Mouse (Mus musculus) stomach, postnatal 0 days (tissue): ENCODE data around the gene Trpm3. TPM values are rescaled to one million over a fixed set of nuclear protein-coding genes. Genes with fewer than 3 reads are reported as not detected.
"Not testable (repeated sequence)": the region's sequence is repeated elsewhere in the genome, so short reads cannot be mapped to it uniquely, and the experiment has no call there.

Source experiments
- ATAC-seq: fragments of 200-750 bp; cut with Nextera tagmentation; 2 replicates; pipeline ENCODE4 v1.8.0; 2017; ENCODE audit not compliant: low FRiP score, low TSS enrichment
- DNase-seq: peaks from one replicate; pipeline ENCODE4 v3.0.0-alpha.2; 2016; ENCODE audit warnings: low spot score
- H3K27ac ChIP-seq: fragments of 300-500 bp; sonication (generic); replicated peaks from 2 replicates; pipeline ENCODE4 v1.5.1; 2014; ENCODE audit warnings: mild to moderate bottlenecking, control low read depth
- H3K27me3 ChIP-seq: fragments of 300-500 bp; sonication (generic); 2 replicates; pipeline ENCODE4 v1.6.1; 2014; ENCODE audit warnings: low read length; ENCODE audit not compliant: control insufficient read depth, insufficient read depth
- H3K36me3 ChIP-seq: fragments of 300-500 bp; sonication (generic); 2 replicates; pipeline ENCODE4 v1.6.1; 2014; ENCODE audit warnings: low read length, mixed read lengths; ENCODE audit not compliant: control insufficient read depth, insufficient read depth
- H3K4me1 ChIP-seq: fragments of 300-500 bp; sonication (generic); replicated peaks from 2 replicates; pipeline ENCODE4 v1.6.1; 2014; ENCODE audit warnings: antibody characterized with exemption; ENCODE audit not compliant: control insufficient read depth, insufficient read depth
- H3K4me2 ChIP-seq: fragments of 300-500 bp; sonication (generic); replicated peaks from 2 replicates; pipeline ENCODE4 v1.6.1; 2014; ENCODE audit warnings: low read depth, mild to moderate bottlenecking, control low read depth, moderate library complexity
- H3K4me3 ChIP-seq: fragments of 300-500 bp; sonication (generic); 2 replicates; pipeline ENCODE4 v1.5.1; 2014; ENCODE audit warnings: low read depth, low read length, control low read depth
- H3K9ac ChIP-seq: fragments of 300-500 bp; sonication (generic); 2 replicates; pipeline ENCODE4 v1.6.1; 2014; ENCODE audit warnings: mild to moderate bottlenecking, low read length, control low read depth, mixed read lengths
- H3K9me3 ChIP-seq: fragments of 300-500 bp; sonication (generic); 2 replicates; pipeline ENCODE4 v1.6.1; 2016; ENCODE audit warnings: low read length; ENCODE audit not compliant: control insufficient read depth
- CTCF ChIP-seq: IDR thresholded peaks from 2 replicates; pipeline ENCODE4 v1.5.1; 2016; ENCODE audit warnings: antibody characterized with exemption, low read depth, mild to moderate bottlenecking, moderate library complexity
- EP300 ChIP-seq: optimal IDR thresholded peaks from 2 replicates; pipeline ENCODE3; 2016; ENCODE audit warnings: antibody characterized with exemption
- WGBS: fragments of 180-500 bp; shearing (Covaris S2); extraction: QIAGEN DNeasy Blood & Tissue Kit; methylation state at CpG from one replicate; pipeline ENCODE4 v1.1.7; 2014; 5-methylcytosine and 5-hydroxymethylcytosine counted together
- polyA plus RNA-seq: library from polyadenylated mRNA; unstranded; fragments of >200 nt; fragmentation: Nextera tagmentation; extraction: Ambion mirVana; gene quantifications from 2 replicates; pipeline ENCODE4 v1.2.1, GENCODE M21; 2015

The Trpm3 gene
- polyA plus RNA-seq, 1 experiment from 2014 or later: 0.33 TPM

GRCm38 (mm10) chr19:22842697-22843096 is 703.9 kb downstream of the Trpm3 start:
- DNase-seq (no peak), ATAC-seq (no peak)
- Histone ChIP-seq H3K4me2 (no peak overlapping the region), H3K4me1 (no peaks in the 10 kb centered on the region), H3K9ac (no peak overlapping the region), H3K27me3 (no peaks in the 10 kb centered on the region), H3K4me3 (no peak overlapping the region), H3K36me3 (no peaks in the 10 kb centered on the region), H3K27ac (no peak overlapping the region), H3K9me3 (no peaks in the 10 kb centered on the region)
- no peak for TF ChIP-seq CTCF
- no peak for TF ChIP-seq EP300
- 93% methylated on average over 2 of the region's 2 CpGs for WGBS

- 53% methylated on average over 12 of the region's 12 CpGs for WGBS
Measured at GRCm38 (mm10) chr19:22847696-22848095, 708.9 kb downstream of the Trpm3 start.

GRCm38 (mm10) chr19:22848251-22848650 is 709.4 kb downstream of the Trpm3 start:
- H3K27ac ChIP-seq: no peak overlapping the region
- H3K4me1 ChIP-seq: no peaks in the 10 kb centered on the region
- DNase-seq: no peak
- ATAC-seq: no peak
- no peak overlapping the region for H3K4me2 ChIP-seq
- no peaks in the 10 kb centered on the region for H3K9me3 ChIP-seq
- H3K4me3 ChIP-seq: no peak overlapping the region
- no peaks in the 10 kb centered on the region for H3K27me3 ChIP-seq
- no peak for TF ChIP-seq CTCF
- TF ChIP-seq EP300: no peak
- H3K9ac ChIP-seq: no peak overlapping the region
- H3K36me3 ChIP-seq: no peaks in the 10 kb centered on the region
- whole genome bisulfite sequencing: 35% methylated on average over 1 of the region's 1 CpGs

More at GRCm38 (mm10) chr19:22847696-22848095, 708.9 kb downstream of the Trpm3 start:
- Histone ChIP-seq H3K9me3 (no peaks in the 10 kb centered on the region), H3K4me1 (no peaks in the 10 kb centered on the region), H3K27ac (no peak overlapping the region), H3K27me3 (no peaks in the 10 kb centered on the region), H3K36me3 (no peaks in the 10 kb centered on the region), H3K9ac (no peak overlapping the region), H3K4me3 (no peak overlapping the region), H3K4me2 (no peak overlapping the region)
- no peak for TF ChIP-seq EP300
- TF ChIP-seq CTCF: no peak
- DNase-seq: no peak
- no peak for ATAC-seq

DNA sequence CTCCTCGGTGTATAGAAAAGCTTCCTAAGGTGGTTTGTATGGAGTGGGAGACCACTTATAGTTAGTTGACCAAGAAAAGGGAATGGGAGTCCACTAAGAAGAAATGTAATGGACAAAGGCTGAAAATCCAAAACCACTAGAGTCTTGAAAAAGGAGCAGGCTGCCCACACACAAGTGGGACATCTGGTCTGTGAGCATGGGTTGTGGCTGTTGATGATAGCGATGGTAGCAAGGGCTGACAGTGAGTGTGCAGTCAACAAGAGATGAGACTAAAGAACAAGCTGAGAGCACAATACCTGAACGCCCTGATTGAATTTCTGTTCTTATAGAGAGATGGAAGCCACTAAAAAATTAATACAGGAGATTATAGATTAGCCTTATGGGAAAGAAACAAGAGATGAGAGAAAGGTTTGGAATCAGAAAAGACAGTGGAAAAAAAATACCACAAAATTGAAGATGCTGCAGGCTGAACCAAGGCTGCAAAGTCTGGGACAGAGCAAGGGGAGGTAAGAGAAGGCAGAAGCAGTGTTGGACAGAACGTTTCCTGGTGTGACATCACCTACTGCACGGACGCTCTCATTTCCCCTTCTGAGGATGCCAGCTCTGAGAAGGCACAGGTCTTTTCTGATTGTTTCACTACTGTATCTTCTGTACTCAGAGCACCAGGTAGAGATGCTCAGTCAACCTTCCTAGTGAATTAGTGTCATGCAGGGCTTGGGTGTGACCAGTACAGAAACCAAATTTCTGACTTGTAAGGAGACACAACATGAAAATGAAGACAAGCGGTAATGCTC is 710.1 kb downstream of the Trpm3 start:
- Histone ChIP-seq H3K4me2 (no peak overlapping the region), H3K27ac (no peak overlapping the region), H3K4me3 (no peak overlapping the region), H3K9ac (no peak overlapping the region), H3K9me3 (no peaks in the 10 kb centered on the region), H3K36me3 (no peaks in the 10 kb centered on the region), H3K27me3 (no peaks in the 10 kb centered on the region), H3K4me1 (no peaks in the 10 kb centered on the region)
- ATAC-seq: no peak
- no peak for TF ChIP-seq EP300
- no peak for TF ChIP-seq CTCF
- 75% methylated on average over 7 of the region's 7 CpGs for WGBS
- DNase-seq: no peak

DNA sequence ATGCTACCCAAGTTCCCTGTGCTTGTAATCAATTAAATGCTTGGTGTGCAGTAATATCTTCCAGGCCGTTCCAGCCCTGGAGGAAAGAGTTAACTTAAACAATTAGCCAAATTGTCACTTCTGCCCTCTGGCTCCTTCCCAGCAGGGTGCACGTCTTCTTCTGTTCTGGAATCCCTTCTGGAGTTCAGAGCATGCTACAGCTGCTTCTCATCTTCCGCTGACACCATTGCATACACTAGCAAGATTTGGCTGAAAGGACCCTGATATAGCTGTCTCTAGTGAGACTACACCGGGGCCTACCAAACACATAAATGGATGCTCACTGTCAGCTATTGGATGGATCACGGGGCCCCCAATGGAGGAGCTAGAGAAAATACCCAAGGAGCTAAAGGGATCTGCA is 712.6 kb downstream of the Trpm3 start:
- H3K27ac ChIP-seq, DNase-seq, H3K4me2 ChIP-seq, H3K9ac ChIP-seq, H3K9me3 ChIP-seq, H3K27me3 ChIP-seq, H3K36me3 ChIP-seq, ATAC-seq, H3K4me1 ChIP-seq, H3K4me3 ChIP-seq: not testable (repeated sequence)
- 49% methylated on average over 5 of the region's 5 CpGs for WGBS

- WGBS: 66% methylated on average over 4 of the region's 4 CpGs
- no peak overlapping the region for H3K4me2 ChIP-seq
- H3K9ac ChIP-seq: no peak overlapping the region
- H3K36me3 ChIP-seq: no peaks in the 10 kb centered on the region
- TF ChIP-seq EP300 (no peak), CTCF (no peak)
- H3K4me3 ChIP-seq: no peak overlapping the region
- H3K9me3 ChIP-seq: no peaks in the 10 kb centered on the region
- DNase-seq (no peak), ATAC-seq (no peak)
- no peaks in the 10 kb centered on the region for H3K4me1 ChIP-seq
- H3K27me3 ChIP-seq: no peaks in the 10 kb centered on the region
- H3K27ac ChIP-seq: no peak overlapping the region
Measured at GRCm38 (mm10) chr19:22859644-22860043, 720.8 kb downstream of the Trpm3 start.
